Mouse (Mus musculus) forebrain, embryonic 16.5 days (tissue): ENCODE results near the gene Slc9a1. TPM values are rescaled to one million over a fixed set of nuclear protein-coding genes. Genes with fewer than 3 reads are reported as not detected.

ENCODE experiments used
- ATAC-seq: fragments of 200-750 bp; cut with Nextera tagmentation; 2 replicates; pipeline ENCODE4 v1.8.0; 2017; ENCODE audit warnings: mild to moderate bottlenecking, moderate library complexity
- H3K27ac ChIP-seq: fragments of 300-500 bp; sonication (generic); 2 replicates; pipeline ENCODE4 v1.5.1; 2014; ENCODE audit warnings: low read length, control low read depth
- H3K27me3 ChIP-seq: fragments of 300-500 bp; sonication (generic); replicated peaks from 2 replicates; pipeline ENCODE4 v1.6.1; 2014; ENCODE audit warnings: low read length; ENCODE audit not compliant: control insufficient read depth, insufficient read depth
- H3K36me3 ChIP-seq: fragments of 300-500 bp; sonication (generic); 2 replicates; pipeline ENCODE4 v1.6.1; 2014; ENCODE audit not compliant: control insufficient read depth, insufficient read depth
- H3K4me1 ChIP-seq: fragments of 300-500 bp; sonication (generic); replicated peaks from 2 replicates; pipeline ENCODE4 v1.6.1; 2014; ENCODE audit warnings: low read length; ENCODE audit not compliant: control insufficient read depth, insufficient read depth
- H3K4me2 ChIP-seq: fragments of 300-500 bp; sonication (generic); 2 replicates; pipeline ENCODE4 v1.6.1; 2014; ENCODE audit warnings: mild to moderate bottlenecking, low read length, control low read depth
- H3K4me3 ChIP-seq: fragments of 300-500 bp; sonication (generic); replicated peaks from 2 replicates; pipeline ENCODE4 v1.5.1; 2014; ENCODE audit warnings: mild to moderate bottlenecking, low read length, control low read depth
- H3K9ac ChIP-seq: fragments of 300-500 bp; sonication (generic); replicated peaks from 2 replicates; pipeline ENCODE4 v1.6.1; 2014; ENCODE audit warnings: low read depth, low read length, control low read depth
- H3K9me3 ChIP-seq: fragments of 300-500 bp; sonication (generic); 2 replicates; pipeline ENCODE4 v1.6.1; 2016; ENCODE audit warnings: low read length; ENCODE audit not compliant: control insufficient read depth
- WGBS: fragments of 180-500 bp; shearing (Covaris S2); extraction: QIAGEN DNeasy Blood & Tissue Kit; methylation state at CpG from one replicate; pipeline ENCODE4 v1.1.7; 2014; 5-methylcytosine and 5-hydroxymethylcytosine counted together
- polyA plus RNA-seq: library from polyadenylated mRNA; unstranded; fragments of >200 nt; fragmentation: Nextera tagmentation; extraction: Ambion mirVana; gene quantifications from 2 replicates; pipeline ENCODE4 v1.2.1, GENCODE M21; 2015

Slc9a1 gene
- polyA plus RNA-seq, 1 experiment from 2014 or later = 10.7 TPM

- H3K9me3 ChIP-seq = no peaks in the 10 kb centered on the region
- no peaks in the 10 kb centered on the region for H3K27me3 ChIP-seq
- peaks cover 13% of the 10 kb centered on the region for H3K4me1 ChIP-seq
- H3K36me3 ChIP-seq = no peaks in the 10 kb centered on the region
- H3K4me2 ChIP-seq = no peak overlapping the region
- WGBS = 48% methylated on average over 5 of the region's 5 CpGs
- H3K9ac ChIP-seq = no peak overlapping the region
- no peak overlapping the region for H3K27ac ChIP-seq
- ATAC-seq = no peak
- no peak overlapping the region for H3K4me3 ChIP-seq
Measured at GRCm38 (mm10) chr4:133397299-133397698, 27.8 kb downstream of the Slc9a1 start.

GRCm38 (mm10) chr4:133397961-133398360, 28.5 kb downstream of the Slc9a1 start:
- ATAC-seq = no peak
- 88% methylated on average over 8 of the region's 8 CpGs for whole genome bisulfite sequencing
- H3K4me1 ChIP-seq = peaks cover 13% of the 10 kb centered on the region

GRCm38 (mm10) chr4:133398619-133399018, 29.1 kb downstream of the Slc9a1 start:
- Histone ChIP-seq H3K9me3 (no peaks in the 10 kb centered on the region), H3K4me1 (peaks cover 13% of the 10 kb centered on the region), H3K4me3 (no peak overlapping the region), H3K9ac (no peak overlapping the region), H3K36me3 (no peaks in the 10 kb centered on the region), H3K4me2 (no peak overlapping the region), H3K27me3 (no peaks in the 10 kb centered on the region), H3K27ac (no peak overlapping the region)
- WGBS = 81% methylated on average over 5 of the region's 5 CpGs
- no peak for ATAC-seq

More at GRCm38 (mm10) chr4:133397961-133398360, 28.5 kb downstream of the Slc9a1 start:
- Histone ChIP-seq H3K27me3 (no peaks in the 10 kb centered on the region), H3K27ac (no peak overlapping the region), H3K36me3 (no peaks in the 10 kb centered on the region), H3K9me3 (no peaks in the 10 kb centered on the region), H3K4me3 (no peak overlapping the region), H3K4me2 (no peak overlapping the region), H3K9ac (no peak overlapping the region)

GRCm38 (mm10) chr4:133399509-133399908, 30.0 kb downstream of the Slc9a1 start:
- H3K4me3 ChIP-seq = no peak overlapping the region
- H3K4me2 ChIP-seq = no peak overlapping the region
- no peak overlapping the region for H3K9ac ChIP-seq
- peaks cover 13% of the 10 kb centered on the region for H3K4me1 ChIP-seq
- 83% methylated on average over 6 of the region's 6 CpGs for WGBS
- no peaks in the 10 kb centered on the region for H3K36me3 ChIP-seq
- H3K9me3 ChIP-seq = no peaks in the 10 kb centered on the region
- H3K27me3 ChIP-seq = no peaks in the 10 kb centered on the region
- no peak overlapping the region for H3K27ac ChIP-seq
- no peak for ATAC-seq

- Histone ChIP-seq H3K4me3 (no peak overlapping the region), H3K4me1 (peaks cover 8% of the 10 kb centered on the region), H3K9me3 (no peaks in the 10 kb centered on the region), H3K9ac (no peak overlapping the region), H3K36me3 (no peaks in the 10 kb centered on the region), H3K27ac (no peak overlapping the region), H3K27me3 (no peaks in the 10 kb centered on the region), H3K4me2 (no peak overlapping the region)
- WGBS = 79% methylated on average over 7 of the region's 7 CpGs
- no peak for ATAC-seq
Measured at GRCm38 (mm10) chr4:133400098-133400497, 30.6 kb downstream of the Slc9a1 start.

GRCm38 (mm10) chr4:133402011-133402410, 32.5 kb downstream of the Slc9a1 start:
- Histone ChIP-seq H3K4me1 (peaks cover 6% of the 10 kb centered on the region), H3K9me3 (no peaks in the 10 kb centered on the region), H3K27me3 (no peaks in the 10 kb centered on the region), H3K36me3 (no peaks in the 10 kb centered on the region), H3K4me2 (no peak overlapping the region), H3K27ac (no peak overlapping the region), H3K4me3 (no peak overlapping the region), H3K9ac (no peak overlapping the region)
- WGBS = 67% methylated on average over 13 of the region's 13 CpGs
- no peak for ATAC-seq

- H3K4me3 ChIP-seq = no peak overlapping the region
- 80% methylated on average over 9 of the region's 9 CpGs for WGBS
- peaks cover 16% of the 10 kb centered on the region for H3K4me1 ChIP-seq
Measured at GRCm38 (mm10) chr4:133403611-133404228, 34.2 kb downstream of the Slc9a1 start.

GRCm38 (mm10) chr4:133404256-133404655, 34.8 kb downstream of the Slc9a1 start:
- H3K27me3 ChIP-seq = no peaks in the 10 kb centered on the region
- no peak overlapping the region for H3K4me3 ChIP-seq
- no peak overlapping the region for H3K27ac ChIP-seq
- H3K9me3 ChIP-seq = no peaks in the 10 kb centered on the region
- no peak overlapping the region for H3K4me2 ChIP-seq
- H3K9ac ChIP-seq = no peak overlapping the region
- no peaks in the 10 kb centered on the region for H3K36me3 ChIP-seq
- WGBS = 83% methylated on average over 5 of the region's 5 CpGs
- ATAC-seq = no peak
- H3K4me1 ChIP-seq = peaks cover 16% of the 10 kb centered on the region

More at GRCm38 (mm10) chr4:133403611-133404228, 34.2 kb downstream of the Slc9a1 start:
- Histone ChIP-seq H3K9me3 (no peaks in the 10 kb centered on the region), H3K4me2 (no peak overlapping the region), H3K27me3 (no peaks in the 10 kb centered on the region), H3K9ac (no peak overlapping the region), H3K27ac (no peak overlapping the region), H3K36me3 (no peaks in the 10 kb centered on the region)
- no peak for ATAC-seq

GRCm38 (mm10) chr4:133406313-133407056, 37.0 kb downstream of the Slc9a1 start:
- Histone ChIP-seq H3K4me3 (no peak overlapping the region), H3K9ac (no peak overlapping the region), H3K27ac (no peak overlapping the region), H3K4me2 (no peak overlapping the region), H3K4me1 (peaks cover 16% of the 10 kb centered on the region), H3K36me3 (no peaks in the 10 kb centered on the region), H3K9me3 (no peaks in the 10 kb centered on the region), H3K27me3 (no peaks in the 10 kb centered on the region)
- 73% methylated on average over 8 of the region's 8 CpGs for WGBS
- ATAC-seq = no peak
